Mouse (Mus musculus) lung, postnatal 0 days (tissue): ENCODE measurements around the gene Pde10a.

Experiments used
- CTCF ChIP-seq: IDR thresholded peaks from 2 replicates; pipeline ENCODE4 v1.5.1; 2016; ENCODE audit warnings: antibody characterized with exemption, mild to moderate bottlenecking
- EP300 ChIP-seq: IDR thresholded peaks from 2 replicates; pipeline ENCODE4 v1.6.1; 2016; ENCODE audit warnings: antibody characterized with exemption, mild to moderate bottlenecking, control low read depth

DNA sequence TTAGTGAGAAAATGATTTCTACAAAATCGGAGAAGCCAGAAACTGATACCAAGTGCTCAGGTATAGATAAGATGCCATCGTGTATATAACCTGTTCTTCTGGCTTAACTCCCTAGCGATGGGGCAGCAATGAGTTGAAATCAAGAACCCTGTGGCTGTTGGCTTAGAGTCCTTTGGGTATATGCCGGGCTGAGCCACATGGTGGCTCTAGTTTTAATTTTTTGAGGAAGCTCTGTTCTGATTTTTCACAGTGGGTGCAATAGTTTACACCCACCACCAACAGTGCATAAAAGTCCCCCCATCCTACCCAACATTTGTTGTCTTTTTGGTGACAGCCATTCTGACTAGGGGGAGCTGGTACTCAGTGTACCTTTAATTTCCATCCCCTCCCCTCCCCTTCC, 112.0 kb downstream of the Pde10a start:
- TF ChIP-seq CTCF (0 out of 2 replicates have a peak, but pooled peaks have one; percentile 5), EP300 (no peak)
